Mouse (Mus musculus) heart, embryonic 11.5 days (tissue): Measurements from ENCODE around the gene Caln1. TPM values are rescaled to one million over a fixed set of nuclear protein-coding genes. Genes with fewer than 3 reads are reported as not detected.

ENCODE experiments used
- ATAC-seq: fragments of 200-750 bp; cut with Nextera tagmentation; replicated peaks from 2 replicates; pipeline ENCODE4 v1.8.0; 2017; ENCODE audit warnings: moderate library complexity; ENCODE audit not compliant: insufficient number of reproducible peaks, low FRiP score, low TSS enrichment
- H3K27ac ChIP-seq: fragments of 300-500 bp; sonication (generic); 2 replicates; pipeline ENCODE4 v1.5.1; 2014; ENCODE audit warnings: mild to moderate bottlenecking, low read depth, low read length
- H3K27me3 ChIP-seq: fragments of 300-500 bp; sonication (generic); 2 replicates; pipeline ENCODE4 v1.6.1; 2014; ENCODE audit warnings: mild to moderate bottlenecking, low read length, mixed read lengths; ENCODE audit not compliant: control insufficient read depth, insufficient read depth
- H3K36me3 ChIP-seq: fragments of 300-500 bp; sonication (generic); 2 replicates; pipeline ENCODE4 v1.6.1; 2014; ENCODE audit warnings: mild to moderate bottlenecking, low read length, moderate library complexity, mixed read lengths; ENCODE audit not compliant: control insufficient read depth, insufficient read depth
- H3K4me1 ChIP-seq: fragments of 300-500 bp; sonication (generic); 2 replicates; pipeline ENCODE4 v1.6.1; 2014; ENCODE audit warnings: low read length; ENCODE audit not compliant: control insufficient read depth, insufficient read depth
- H3K4me2 ChIP-seq: fragments of 300-500 bp; sonication (generic); 2 replicates; pipeline ENCODE4 v1.6.1; 2014; ENCODE audit warnings: mild to moderate bottlenecking, moderate library complexity
- H3K4me3 ChIP-seq: fragments of 300-500 bp; sonication (generic); 2 replicates; pipeline ENCODE4 v1.5.1; 2014; ENCODE audit warnings: low read depth, low read length
- H3K9ac ChIP-seq: fragments of 300-500 bp; sonication (generic); 2 replicates; pipeline ENCODE4 v1.6.1; 2014; ENCODE audit warnings: mild to moderate bottlenecking, low read depth, low read length, moderate library complexity
- H3K9me3 ChIP-seq: fragments of 300-500 bp; sonication (generic); replicated peaks from 2 replicates; pipeline ENCODE4 v1.6.1; 2016; ENCODE audit warnings: low read length; ENCODE audit not compliant: control insufficient read depth
- WGBS: fragments of 180-500 bp; shearing (Covaris S2); extraction: QIAGEN DNeasy Blood & Tissue Kit; methylation state at CpG from one replicate; pipeline ENCODE4 v1.1.7; 2014; ENCODE audit not compliant: insufficient replicate concordance; 5-methylcytosine and 5-hydroxymethylcytosine counted together
- polyA plus RNA-seq: library from polyadenylated mRNA; unstranded; fragments of >200 nt; fragmentation: Nextera tagmentation; extraction: Ambion mirVana; gene quantifications from 2 replicates; pipeline ENCODE4 v1.2.1, GENCODE M21; 2014

The Caln1 gene
- polyA plus RNA-seq, 1 experiment from 2014 or later = 0.11 TPM

GRCm38 (mm10) chr5:130405201-130405600 is 35.9 kb downstream of the Caln1 start:
- no peaks in the 10 kb centered on the region for H3K36me3 ChIP-seq
- no peaks in the 10 kb centered on the region for H3K4me1 ChIP-seq
- H3K4me2 ChIP-seq = no peak overlapping the region
- no peaks in the 10 kb centered on the region for H3K27me3 ChIP-seq
- ATAC-seq = no peak
- 38% methylated on average over 1 of the region's 1 CpGs for WGBS
- no peak overlapping the region for H3K4me3 ChIP-seq
- no peak overlapping the region for H3K9ac ChIP-seq
- peaks cover 7% of the 10 kb centered on the region; the same call in 1 of the 2 replicates for H3K9me3 ChIP-seq
- H3K27ac ChIP-seq = no peak overlapping the region

- Histone ChIP-seq H3K4me1 (no peaks in the 10 kb centered on the region), H3K36me3 (no peaks in the 10 kb centered on the region), H3K27me3 (no peaks in the 10 kb centered on the region), H3K9ac (no peak overlapping the region), H3K9me3 (peaks cover 6% of the 10 kb centered on the region), H3K4me2 (no peak overlapping the region), H3K27ac (no peak overlapping the region), H3K4me3 (no peak overlapping the region)
- ATAC-seq = no peak
- 81% methylated on average over 6 of the region's 6 CpGs for WGBS
Observed at GRCm38 (mm10) chr5:130409706-130410105, 40.5 kb downstream of the Caln1 start.

GRCm38 (mm10) chr5:130411516-130411915 is 42.3 kb downstream of the Caln1 start:
- Histone ChIP-seq H3K27ac (no peak overlapping the region), H3K9ac (no peak overlapping the region), H3K36me3 (no peaks in the 10 kb centered on the region), H3K9me3 (peaks cover 6% of the 10 kb centered on the region), H3K4me1 (no peaks in the 10 kb centered on the region), H3K4me3 (no peak overlapping the region), H3K27me3 (no peaks in the 10 kb centered on the region), H3K4me2 (no peak overlapping the region)
- 84% methylated on average over 17 of the region's 17 CpGs for WGBS
- no peak for ATAC-seq

GRCm38 (mm10) chr5:130447438-130447837 is 78.2 kb downstream of the Caln1 start:
- WGBS = 36% methylated on average over 6 of the region's 6 CpGs
- H3K27me3 ChIP-seq = peaks cover 55% of the 10 kb centered on the region
- ATAC-seq = no peak

DNA sequence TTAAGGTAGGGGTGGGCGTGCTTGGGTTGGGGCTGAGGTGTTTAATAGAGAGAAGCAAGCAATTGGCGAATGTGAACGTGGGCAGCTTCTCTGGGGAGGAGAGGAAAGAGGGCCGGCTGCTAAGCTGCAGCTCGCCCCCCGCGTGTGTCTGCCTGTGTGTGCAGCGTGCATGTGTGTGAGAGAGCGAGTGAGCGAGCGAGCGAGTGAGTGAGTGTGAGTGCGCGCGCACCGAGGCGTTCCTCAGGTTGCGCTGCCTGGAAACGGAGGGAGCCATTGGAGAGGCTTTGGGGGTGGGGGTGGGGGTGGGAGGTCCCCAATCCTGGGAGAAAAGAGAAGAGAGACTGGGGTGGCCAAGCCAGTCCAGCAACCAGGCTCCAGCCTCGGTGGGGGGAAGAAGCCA is 79.2 kb downstream of the Caln1 start:
- Histone ChIP-seq H3K27ac (no peak overlapping the region), H3K9ac (0 out of 2 replicates have a peak overlapping the region, but pooled peaks have one; percentile 22), H3K9me3 (no peaks in the 10 kb centered on the region), H3K4me1 (no peaks in the 10 kb centered on the region; the same call in 1 of the 2 replicates), H3K27me3 (peaks cover 58% of the 10 kb centered on the region), H3K36me3 (no peaks in the 10 kb centered on the region), H3K4me2 (peak overlapping the region; percentile 72), H3K4me3 (peak overlapping the region; percentile 43)
- ATAC-seq = no peak
- 1% methylated on average over 20 of the region's 20 CpGs for WGBS

More at GRCm38 (mm10) chr5:130447438-130447837, 78.2 kb downstream of the Caln1 start:
- Histone ChIP-seq H3K4me3 (no peak overlapping the region), H3K9me3 (no peaks in the 10 kb centered on the region), H3K36me3 (no peaks in the 10 kb centered on the region), H3K9ac (no peak overlapping the region), H3K4me2 (no peak overlapping the region), H3K27ac (no peak overlapping the region), H3K4me1 (no peaks in the 10 kb centered on the region; the same call in 1 of the 2 replicates)

GRCm38 (mm10) chr5:130448931-130449856 is 79.9 kb downstream of the Caln1 start:
- Histone ChIP-seq H3K27me3 (peaks cover 58% of the 10 kb centered on the region), H3K27ac (no peak overlapping the region), H3K4me1 (no peaks in the 10 kb centered on the region; the same call in 1 of the 2 replicates), H3K4me2 (peak overlapping the region; percentile 72), H3K4me3 (peak overlapping the region; percentile 43), H3K9ac (0 out of 2 replicates have a peak overlapping the region, but pooled peaks have one; percentile 22), H3K9me3 (no peaks in the 10 kb centered on the region), H3K36me3 (no peaks in the 10 kb centered on the region)
- ATAC-seq = no peak
- 1% methylated on average over 71 of the region's 77 CpGs for WGBS

DNA sequence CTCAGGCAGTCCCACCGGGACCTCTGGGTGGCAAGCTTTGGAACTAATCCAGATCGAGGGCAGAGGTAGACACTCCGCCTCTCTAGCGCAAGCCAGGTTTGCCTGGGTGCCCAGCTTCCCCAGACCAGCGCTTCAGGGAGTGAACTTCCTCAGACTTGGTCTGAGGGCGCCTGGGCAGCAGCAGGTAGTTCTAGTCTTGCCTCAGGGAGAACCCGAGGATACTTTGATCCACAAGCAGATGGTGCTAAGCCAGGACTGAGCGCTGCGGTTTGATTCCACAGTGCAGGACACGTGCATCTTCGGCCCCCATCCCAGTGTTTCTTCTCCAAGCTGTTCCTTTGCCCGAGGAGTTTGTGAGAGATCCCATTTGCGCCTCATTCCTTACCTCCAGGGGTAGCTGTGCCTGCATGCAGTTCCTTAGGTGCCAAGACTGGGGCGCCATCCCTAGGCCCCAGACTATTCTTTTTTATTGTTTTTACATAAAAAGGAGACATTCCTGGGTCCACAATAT is 80.8 kb downstream of the Caln1 start:
- no peak for ATAC-seq
- no peak overlapping the region for H3K27ac ChIP-seq
- H3K9ac ChIP-seq = no peak overlapping the region
- H3K36me3 ChIP-seq = no peaks in the 10 kb centered on the region
- H3K9me3 ChIP-seq = no peaks in the 10 kb centered on the region
- WGBS = 5% methylated on average over 14 of the region's 14 CpGs
- no peak overlapping the region for H3K4me3 ChIP-seq
- no peaks in the 10 kb centered on the region; the same call in 1 of the 2 replicates for H3K4me1 ChIP-seq
- H3K4me2 ChIP-seq = no peak overlapping the region
- peaks cover 58% of the 10 kb centered on the region for H3K27me3 ChIP-seq

DNA sequence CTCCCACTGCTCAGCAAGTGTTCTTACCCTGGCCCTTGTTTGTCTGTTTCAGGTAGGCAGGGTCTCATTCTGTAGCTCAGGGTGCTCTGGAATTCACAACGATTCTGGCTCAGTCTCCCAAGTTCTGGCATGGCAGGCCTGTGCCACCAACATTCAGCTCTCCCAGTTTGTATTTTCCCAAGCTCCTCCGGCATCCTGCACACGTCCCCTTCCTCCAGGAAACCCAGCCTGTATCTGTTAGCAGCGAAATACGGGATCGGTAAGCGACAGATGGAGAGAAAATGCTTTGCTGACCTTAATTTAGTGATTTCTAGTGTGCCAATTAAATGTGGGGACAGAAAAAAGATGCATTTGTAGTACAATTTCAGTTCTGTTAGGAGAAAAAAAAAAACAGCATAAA is 88.8 kb downstream of the Caln1 start:
- Histone ChIP-seq H3K4me2 (no peak overlapping the region), H3K9me3 (no peaks in the 10 kb centered on the region), H3K36me3 (no peaks in the 10 kb centered on the region), H3K9ac (no peak overlapping the region), H3K27ac (no peak overlapping the region), H3K27me3 (peaks cover under 1% of the 10 kb centered on the region; the same call in 1 of the 2 replicates), H3K4me3 (no peak overlapping the region), H3K4me1 (no peaks in the 10 kb centered on the region)
- 85% methylated on average over 7 of the region's 7 CpGs for WGBS
- ATAC-seq = no peak
